Mouse (Mus musculus) gastrocnemius, postnatal 25 days (tissue): ENCODE results near the gene Tmem91. TPM values are rescaled to one million over a fixed set of nuclear protein-coding genes. Genes with fewer than 3 reads are reported as not detected.
A peak's percentile ranks its signal among the peaks of the same experiment; 100 is the strongest.

Experiments used
- DNase-seq: peaks from one replicate; pipeline ENCODE4 v3.0.0; 2022
- total RNA-seq, 2 experiments: library from RNA; stranded (reverse); gene quantifications; 1 replicate in 1 of 2; 2 replicates in 1 of 2; pipeline ENCODE4 v1.2.3; 2021

Tmem91 gene
- total RNA-seq, 2 experiments from 2014 or later: not detected

DNA sequence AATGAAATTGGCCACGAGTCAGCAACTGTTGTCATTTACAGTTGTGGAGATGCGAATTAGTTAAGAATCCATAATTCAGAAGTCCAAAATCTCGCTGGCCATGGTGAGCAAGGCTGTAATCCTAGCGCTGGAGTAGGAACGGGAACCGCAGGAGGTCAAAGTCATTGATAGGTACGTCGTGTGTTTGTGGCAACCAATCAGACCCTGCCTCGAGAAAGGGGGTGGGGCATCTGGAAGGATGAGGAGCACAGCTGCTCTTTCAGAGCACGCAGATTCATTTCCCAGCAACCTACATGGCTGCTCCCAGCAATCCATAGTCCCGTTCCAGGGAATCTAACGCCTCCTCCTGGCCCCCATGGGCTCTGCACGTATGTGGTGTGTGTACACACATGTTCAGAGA lies 24.9 kb upstream of the Tmem91 start:
- DNase-seq: no peak

GRCm38 (mm10) chr7:25694104-25694503 lies 19.1 kb upstream of the Tmem91 start:
- no peak for DNase-seq

GRCm38 (mm10) chr7:25690051-25690450 lies 15.1 kb upstream of the Tmem91 start:
- DNase-seq: no peak

DNA sequence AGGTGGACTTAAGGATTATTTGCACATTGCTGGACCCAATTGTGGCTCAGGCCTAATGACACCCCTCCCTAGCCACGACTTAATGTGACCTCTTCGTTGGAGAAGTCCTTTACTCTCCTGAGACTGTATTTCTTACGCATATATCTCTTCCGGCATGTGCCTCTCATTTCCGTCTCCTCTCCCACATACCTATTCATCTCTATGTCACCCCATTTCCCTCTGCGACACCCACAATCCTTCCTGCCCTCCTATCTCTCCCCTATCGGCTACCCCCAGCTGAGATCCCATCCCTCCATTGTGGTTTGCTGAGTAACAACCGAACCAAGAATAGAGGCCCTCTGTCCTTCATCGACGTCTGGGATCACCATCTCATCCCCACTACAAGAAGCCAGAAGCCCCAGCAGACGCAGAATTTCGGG lies 14.6 kb upstream of the Tmem91 start:
- DNase-seq: no peak

DNA sequence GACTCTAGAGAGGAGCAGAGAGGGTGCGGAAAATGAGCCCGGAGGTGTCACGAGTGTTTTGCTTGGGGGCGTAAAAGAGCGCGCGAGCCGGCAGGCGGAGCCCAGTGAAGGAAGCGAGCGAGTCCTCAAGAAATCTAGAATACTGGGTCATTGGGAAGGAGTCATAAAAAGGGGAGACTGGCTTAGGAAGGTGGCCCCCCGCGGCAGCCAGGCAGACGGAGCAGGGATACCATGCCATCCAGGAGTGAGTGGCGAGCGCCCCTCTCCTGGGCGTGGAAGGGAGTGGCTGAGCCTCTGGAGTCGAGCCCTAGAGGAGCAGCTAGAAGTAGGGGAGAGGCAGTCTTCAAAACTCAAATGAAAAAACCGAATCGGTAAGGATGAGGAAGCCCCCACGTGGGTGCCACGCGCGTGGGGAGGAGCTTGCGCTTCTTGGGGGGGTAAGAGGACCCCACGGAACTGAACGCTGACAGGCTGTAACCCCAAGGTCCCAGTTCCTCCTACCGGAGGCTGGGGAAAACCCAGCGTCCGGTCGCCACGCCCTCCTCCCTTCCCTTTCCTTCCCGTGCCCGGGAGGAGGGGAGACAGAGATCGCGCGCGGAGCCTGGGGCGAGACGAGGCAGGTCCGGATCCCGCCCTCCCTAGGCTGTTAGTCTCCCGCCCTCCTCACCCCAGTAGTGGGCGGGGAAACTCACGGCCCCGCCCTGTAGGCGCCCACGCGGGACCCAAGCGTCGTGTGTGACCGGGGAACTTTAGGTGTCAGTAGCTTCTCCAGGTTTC lies 14.0 kb upstream of the Tmem91 start:
- DNase-seq: peak; percentile 79

GRCm38 (mm10) chr7:25687811-25688401 lies 12.9 kb upstream of the Tmem91 start:
- DNase-seq: no peak

GRCm38 (mm10) chr7:25686680-25687531 lies 11.9 kb upstream of the Tmem91 start, which contains the start of gene Tgfb1:
Gene Tgfb1 (plus strand): TSS chr7:25687002.
- peak; percentile 86 for DNase-seq

DNA sequence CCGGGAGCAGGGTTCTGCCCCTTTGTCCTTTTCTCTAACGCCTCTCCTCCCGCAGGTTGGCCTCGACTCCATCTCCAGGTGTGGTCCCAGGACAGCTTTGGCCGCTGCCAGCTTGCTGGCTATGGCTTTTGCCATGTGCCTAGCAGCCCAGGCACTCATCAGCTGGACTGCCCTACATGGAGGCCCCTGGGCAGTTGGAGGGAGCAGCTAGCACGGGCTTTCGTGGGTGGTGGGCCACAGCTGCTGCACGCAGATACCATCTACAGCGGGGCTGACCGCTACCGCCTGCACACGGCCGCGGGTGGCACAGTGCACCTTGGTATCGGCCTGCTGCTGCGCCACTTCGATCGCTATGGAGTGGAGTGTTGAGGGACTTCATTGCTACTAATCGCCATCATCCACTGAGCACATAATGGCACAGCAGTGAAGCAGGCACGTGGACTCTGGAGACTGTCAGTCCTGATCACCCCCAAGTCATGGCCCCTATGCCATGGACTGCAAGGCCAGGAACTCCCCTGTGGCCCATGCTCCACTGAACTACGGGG lies 11.0 kb upstream of the Tmem91 start:
- no peak for DNase-seq

GRCm38 (mm10) chr7:25684659-25685058 lies 9.7 kb upstream of the Tmem91 start:
- no peak for DNase-seq

GRCm38 (mm10) chr7:25683474-25684180 lies 8.7 kb upstream of the Tmem91 start:
- no peak for DNase-seq

- no peak for DNase-seq
Observed at GRCm38 (mm10) chr7:25681341-25682231, 6.6 kb upstream of the Tmem91 start.

- peak; percentile 93 for DNase-seq
Observed at GRCm38 (mm10) chr7:25680514-25681258, 5.7 kb upstream of the Tmem91 start, which contains the start of gene B9d2. Gene B9d2 (plus strand): TSS chr7:25680780.

- DNase-seq: no peak
Observed at GRCm38 (mm10) chr7:25679971-25680370, 5.0 kb upstream of the Tmem91 start.

DNA sequence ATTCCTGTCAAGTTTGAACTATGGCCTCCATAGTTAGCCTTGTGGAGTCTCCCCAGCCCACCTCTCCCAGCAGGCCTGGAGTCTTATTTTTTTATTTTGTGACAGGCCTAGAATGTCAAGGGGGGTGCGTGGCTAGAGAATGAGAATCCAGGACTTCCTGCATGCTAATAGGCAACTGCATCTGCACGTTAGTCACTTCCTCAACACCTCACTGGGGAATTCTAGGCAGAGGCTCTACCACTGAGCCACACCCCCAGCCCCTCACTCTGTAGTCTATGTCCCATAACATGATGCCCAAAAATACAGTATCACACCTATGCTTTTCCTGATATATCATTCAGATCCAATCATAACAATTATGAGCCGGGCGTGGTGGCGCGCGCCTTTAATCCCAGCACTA lies 2.0 kb upstream of the Tmem91 start:
- DNase-seq: no peak

- DNase-seq: peak; percentile 59
Observed at GRCm38 (mm10) chr7:25676085-25676781, 1.3 kb upstream of the Tmem91 start.

DNA sequence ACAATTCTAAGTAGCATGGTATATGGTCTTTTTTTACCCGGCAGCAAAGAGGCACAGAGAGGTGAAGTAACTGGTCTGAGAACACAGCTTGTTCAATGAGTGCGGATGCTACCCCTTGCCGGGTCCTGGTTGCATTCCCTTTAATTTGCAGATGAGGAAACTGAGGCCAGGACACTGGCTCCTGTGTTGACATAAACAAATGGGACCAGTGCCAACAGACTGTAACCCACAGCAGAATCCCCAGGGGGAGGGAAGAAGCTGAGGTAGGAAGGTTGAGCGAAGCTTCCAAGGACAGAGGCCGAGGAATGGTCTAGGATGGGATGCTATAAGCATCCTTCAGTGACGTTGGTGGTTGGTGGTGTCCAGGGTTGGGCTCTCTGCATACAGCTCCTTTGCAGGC lies 439 bp upstream of the Tmem91 start:
- no peak for DNase-seq

DNA sequence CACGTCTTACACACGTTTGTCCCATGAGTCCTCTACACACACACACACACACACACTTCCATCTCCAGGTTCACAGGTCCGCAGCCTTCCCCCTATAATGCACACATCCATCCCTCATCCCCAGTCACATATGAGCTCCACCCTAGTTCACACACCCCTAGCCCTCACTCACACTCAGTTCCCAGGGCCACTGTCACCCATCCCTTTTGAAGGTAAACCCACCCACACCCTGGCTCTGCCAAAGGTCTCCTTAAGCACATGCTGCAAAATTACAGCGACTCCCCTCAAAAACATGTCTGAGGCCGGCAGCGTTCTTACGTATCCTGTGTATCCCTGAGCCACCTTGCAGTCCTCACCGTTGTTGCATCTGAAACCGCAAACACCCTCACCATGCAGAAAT lies 669 bp downstream of the Tmem91 start:
- DNase-seq: no peak

GRCm38 (mm10) chr7:25672442-25672841 lies 2.5 kb downstream of the Tmem91 start:
- no peak for DNase-seq

- DNase-seq: no peak
Observed at GRCm38 (mm10) chr7:25671686-25672085, 3.3 kb downstream of the Tmem91 start.
